Mouse (Mus musculus): ENCODE results near the gene Tmc4.

Tmc4 gene

GRCm38 (mm10) chr7:3692382-3692986 lies 15.1 kb upstream of the Tmc4 start, which contains the start of gene Tsen34:
Tsen34 (plus strand) TSS chr7:3692863.
- no peak for DNase-seq

- no peak for DNase-seq
These were observed 14.6 kb upstream of the Tmc4 start for GRCm38 (mm10) chr7:3691919-3692318.

GRCm38 (mm10) chr7:3685400-3686187 lies 8.2 kb upstream of the Tmc4 start:
- no peak for DNase-seq

GRCm38 (mm10) chr7:3684698-3685097 lies 7.3 kb upstream of the Tmc4 start:
- DNase-seq = no peak

GRCm38 (mm10) chr7:3683908-3684550 lies 6.7 kb upstream of the Tmc4 start:
- DNase-seq = no peak

- no peak for DNase-seq
These were observed 982 bp downstream of the Tmc4 start for GRCm38 (mm10) chr7:3676371-3676770.

- DNase-seq = no peak
These were observed 2.2 kb downstream of the Tmc4 start for GRCm38 (mm10) chr7:3675228-3675548.

GRCm38 (mm10) chr7:3674507-3675227 lies 2.7 kb downstream of the Tmc4 start:
- peak; percentile 91 for DNase-seq

- no peak for DNase-seq
These were observed 10.4 kb downstream of the Tmc4 start for GRCm38 (mm10) chr7:3666921-3667391.

- DNase-seq = peak; percentile 95
These were observed 11.9 kb downstream of the Tmc4 start, which contains the start of gene Leng1 for GRCm38 (mm10) chr7:3665215-3666114. Leng1 (minus strand) TSS chr7:3665840.

- no peak for DNase-seq
These were observed 12.7 kb downstream of the Tmc4 start for GRCm38 (mm10) chr7:3664524-3665214.

GRCm38 (mm10) chr7:3658578-3658977 lies 18.8 kb downstream of the Tmc4 start:
- DNase-seq = no peak

GRCm38 (mm10) chr7:3656966-3657365 lies 20.4 kb downstream of the Tmc4 start:
- DNase-seq = no peak

GRCm38 (mm10) chr7:3646641-3647040 lies 30.7 kb downstream of the Tmc4 start:
- DNase-seq = no peak

- no peak for DNase-seq
These were observed 31.2 kb downstream of the Tmc4 start for GRCm38 (mm10) chr7:3646188-3646587.

GRCm38 (mm10) chr7:3645488-3646025 lies 31.8 kb downstream of the Tmc4 start:
- DNase-seq = peak; percentile 41

- peak; percentile 97 for DNase-seq
These were observed 32.5 kb downstream of the Tmc4 start, which contains the start of gene Cnot3 for GRCm38 (mm10) chr7:3644672-3645487. Cnot3 (plus strand) TSS chr7:3645268.

GRCm38 (mm10) chr7:3644348-3644671 lies 33.0 kb downstream of the Tmc4 start:
- peak; percentile 82 for DNase-seq

GRCm38 (mm10) chr7:3643843-3644242 lies 33.5 kb downstream of the Tmc4 start:
- DNase-seq = no peak

- no peak for DNase-seq
These were observed 33.9 kb downstream of the Tmc4 start for GRCm38 (mm10) chr7:3643412-3643811.

Data from right cerebral cortex, postnatal 14 days (tissue).